Mouse (Mus musculus) common myeloid progenitor, adult 5-6 weeks (primary cell): ENCODE measurements around the gene Plxna2. TPM values are rescaled to one million over a fixed set of nuclear protein-coding genes. Genes with fewer than 3 reads are reported as not detected.
A peak's percentile ranks its signal among the peaks of the same experiment; 100 is the strongest.

ENCODE experiments used
- ATAC-seq: replicated peaks from 2 replicates; pipeline ENCODE4 v1.8.0; 2016; ENCODE audit warnings: low read depth, mild to moderate bottlenecking, moderate TSS enrichment, inconsistent platforms; ENCODE audit not compliant: poor library complexity, severe bottlenecking
- total RNA-seq: library from RNA; stranded (forward); fragments of 200-1000, 187-1606 nt; gene quantifications from 2 replicates; pipeline ENCODE4 v1.2.3, GENCODE M21; 2017

The Plxna2 gene
- total RNA-seq, 1 experiment from 2014 or later: 0.23 TPM

- ATAC-seq: no peak
These were observed 180.5 kb downstream of the Plxna2 start for GRCm38 (mm10) chr1:194798511-194798910.

- no peak for ATAC-seq
These were observed 190.2 kb downstream of the Plxna2 start for GRCm38 (mm10) chr1:194808261-194808660.

- no peak for ATAC-seq
These were observed 190.7 kb downstream of the Plxna2 start for GRCm38 (mm10) chr1:194808681-194809080.

GRCm38 (mm10) chr1:194809600-194809999, 191.6 kb downstream of the Plxna2 start:
- ATAC-seq: no peak

GRCm38 (mm10) chr1:194814187-194814586, 196.2 kb downstream of the Plxna2 start:
- no peak for ATAC-seq

GRCm38 (mm10) chr1:194815547-194815946, 197.5 kb downstream of the Plxna2 start:
- peak; percentile 86 for ATAC-seq

GRCm38 (mm10) chr1:194816913-194817312, 198.9 kb downstream of the Plxna2 start:
- peak; percentile 86 for ATAC-seq

- ATAC-seq: no peak
These were observed 202.9 kb downstream of the Plxna2 start for GRCm38 (mm10) chr1:194820953-194821352.

GRCm38 (mm10) chr1:194821721-194822120, 203.7 kb downstream of the Plxna2 start:
- no peak for ATAC-seq

GRCm38 (mm10) chr1:194828316-194828715, 210.3 kb downstream of the Plxna2 start:
- no peak for ATAC-seq

- ATAC-seq: no peak
These were observed 217.2 kb downstream of the Plxna2 start for GRCm38 (mm10) chr1:194835238-194835637.

- ATAC-seq: no peak
These were observed 218.2 kb downstream of the Plxna2 start for GRCm38 (mm10) chr1:194836182-194836581.

- no peak for ATAC-seq
These were observed 218.7 kb downstream of the Plxna2 start for GRCm38 (mm10) chr1:194836671-194837070.

- ATAC-seq: peak; percentile 87
These were observed 221.4 kb downstream of the Plxna2 start for GRCm38 (mm10) chr1:194839230-194839910.

- no peak for ATAC-seq
These were observed 225.0 kb downstream of the Plxna2 start for GRCm38 (mm10) chr1:194843020-194843419.

- ATAC-seq: peak; percentile 63
These were observed 229.0 kb downstream of the Plxna2 start for GRCm38 (mm10) chr1:194847014-194847413.

GRCm38 (mm10) chr1:194851242-194852064, 233.4 kb downstream of the Plxna2 start:
- no peak for ATAC-seq

GRCm38 (mm10) chr1:194852065-194852358, 234.0 kb downstream of the Plxna2 start:
- ATAC-seq: no peak
